Mouse (Mus musculus) lung, postnatal 10 days (tissue): ENCODE measurements around the gene Ahcyl1.
"Not testable (repeated sequence)": the region's sequence is repeated elsewhere in the genome, so short reads cannot be mapped to it uniquely, and the experiment has no call there.

Experiments
- DNase-seq: peaks from one replicate; pipeline ENCODE4 v3.0.0; 2021

The Ahcyl1 gene

GRCm38 (mm10) chr3:107650276-107650675, 46.1 kb downstream of the Ahcyl1 start:
- not testable (repeated sequence) for DNase-seq

GRCm38 (mm10) chr3:107646947-107647346, 49.4 kb downstream of the Ahcyl1 start:
- peak; percentile 15 for DNase-seq

- DNase-seq = peak; percentile 39
Measured at GRCm38 (mm10) chr3:107637606-107638172, 58.7 kb downstream of the Ahcyl1 start.

GRCm38 (mm10) chr3:107636236-107636635, 60.1 kb downstream of the Ahcyl1 start:
- DNase-seq = no peak

- DNase-seq = no peak
Measured at GRCm38 (mm10) chr3:107635836-107636235, 60.5 kb downstream of the Ahcyl1 start.

- no peak for DNase-seq
Measured at GRCm38 (mm10) chr3:107633906-107634305, 62.5 kb downstream of the Ahcyl1 start.

GRCm38 (mm10) chr3:107632786-107633185, 63.6 kb downstream of the Ahcyl1 start:
- DNase-seq = no peak

- peak; percentile 98 for DNase-seq
Measured at GRCm38 (mm10) chr3:107631523-107631958, 64.8 kb downstream of the Ahcyl1 start, which contains the start of gene Strip1. Gene Strip1 (minus strand): TSS chr3:107631694.

GRCm38 (mm10) chr3:107630682-107631522, 65.5 kb downstream of the Ahcyl1 start, which contains the start of gene Gm10961:
Gene Gm10961 (plus strand): TSS chr3:107631322.
- DNase-seq = no peak

GRCm38 (mm10) chr3:107629411-107629810, 66.9 kb downstream of the Ahcyl1 start:
- DNase-seq = no peak

- DNase-seq = no peak
Measured at GRCm38 (mm10) chr3:107628551-107628950, 67.8 kb downstream of the Ahcyl1 start.

- DNase-seq = no peak
Measured at GRCm38 (mm10) chr3:107627641-107628040, 68.7 kb downstream of the Ahcyl1 start.

- no peak for DNase-seq
Measured at GRCm38 (mm10) chr3:107626751-107627150, 69.6 kb downstream of the Ahcyl1 start.

GRCm38 (mm10) chr3:107625536-107625935, 70.8 kb downstream of the Ahcyl1 start:
- no peak for DNase-seq

- no peak for DNase-seq
Measured at GRCm38 (mm10) chr3:107624424-107624823, 71.9 kb downstream of the Ahcyl1 start.

- no peak for DNase-seq
Measured at GRCm38 (mm10) chr3:107622537-107622936, 73.8 kb downstream of the Ahcyl1 start.

GRCm38 (mm10) chr3:107621286-107622075, 74.9 kb downstream of the Ahcyl1 start:
- no peak for DNase-seq

- DNase-seq = no peak
Measured at GRCm38 (mm10) chr3:107619911-107620310, 76.4 kb downstream of the Ahcyl1 start.

- no peak for DNase-seq
Measured at GRCm38 (mm10) chr3:107617800-107618199, 78.6 kb downstream of the Ahcyl1 start.
